Mouse (Mus musculus): ENCODE results near the gene Csgalnact2. TPM values are rescaled to one million over a fixed set of nuclear protein-coding genes. Genes with fewer than 3 reads are reported as not detected.

Gene Csgalnact2
- polyA plus RNA-seq, 1 experiment = 12.5 TPM

DNA sequence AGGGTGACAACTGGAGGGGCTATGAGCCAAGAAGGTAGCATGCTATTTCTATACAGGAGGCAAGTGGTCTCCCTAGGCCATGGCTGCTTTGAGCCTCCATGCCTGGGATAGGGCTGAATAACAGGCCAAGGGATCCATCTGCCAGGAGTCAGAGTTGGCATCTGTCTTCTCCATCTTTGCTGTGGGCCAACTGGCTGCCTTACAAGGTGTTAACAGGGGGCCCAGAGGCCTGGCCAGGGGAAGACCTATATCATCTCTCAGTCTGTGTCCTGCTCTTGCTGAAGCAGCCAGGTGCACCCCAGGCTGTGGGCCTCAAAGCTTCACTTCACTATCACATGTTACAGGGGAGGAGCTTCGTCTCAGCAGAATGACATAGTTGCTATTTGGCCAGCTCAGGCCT is 66.8 kb downstream of the Csgalnact2 start:
- Histone ChIP-seq H3K4me3 (ENCODE audit: insufficient read depth, low read depth, low read length) (no peak overlapping the region), H3K27ac (replicated peaks; ENCODE audit: low read depth, low read length) (no peak overlapping the region), H3K4me1 (ENCODE audit: control insufficient read depth, insufficient read depth, insufficient read length, low read length) (no peaks in the 10 kb centered on the region)

DNA sequence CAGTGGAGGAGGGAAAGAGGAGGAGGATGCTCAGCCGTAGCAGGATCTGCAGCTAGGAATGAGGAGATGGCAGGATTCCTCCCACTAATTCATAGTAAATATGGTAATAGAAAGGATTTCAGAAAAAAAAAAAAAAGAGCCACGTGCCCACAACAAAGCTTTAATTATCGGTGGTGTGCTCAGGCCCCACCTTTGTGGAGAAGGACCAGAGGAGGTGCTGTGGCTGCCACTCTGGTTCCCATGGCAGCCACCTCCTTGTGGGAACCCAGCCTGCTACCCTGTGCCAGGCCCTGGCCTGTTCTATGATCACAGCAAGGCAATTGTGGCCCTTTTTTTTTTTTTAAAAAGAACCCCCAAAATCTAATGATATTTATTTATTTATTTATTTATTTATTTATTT is 67.5 kb downstream of the Csgalnact2 start:
- Histone ChIP-seq H3K27ac (replicated peaks; ENCODE audit: low read depth, low read length) (no peak overlapping the region), H3K4me1 (ENCODE audit: control insufficient read depth, insufficient read depth, insufficient read length, low read length) (no peaks in the 10 kb centered on the region), H3K4me3 (ENCODE audit: insufficient read depth, low read depth, low read length) (no peak overlapping the region)

DNA sequence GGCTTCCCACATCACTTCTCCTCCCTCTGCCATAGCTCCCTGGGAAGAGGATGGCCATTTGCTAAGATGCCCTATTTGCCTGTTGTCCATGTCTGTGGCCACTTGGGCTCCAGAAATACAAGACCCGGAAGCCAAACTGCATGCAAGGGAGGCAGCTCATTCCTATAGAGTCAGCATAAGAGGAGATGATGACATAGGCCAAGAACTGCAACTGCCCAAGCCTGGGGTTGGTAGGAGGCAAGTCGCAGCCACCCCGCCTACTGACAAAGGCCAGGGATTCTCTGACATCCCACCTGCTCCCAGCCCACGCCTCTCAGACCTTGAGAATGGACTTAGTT is 68.0 kb downstream of the Csgalnact2 start:
- no peak overlapping the region for H3K4me3 ChIP-seq (ENCODE audit: insufficient read depth, low read depth, low read length)
- no peaks in the 10 kb centered on the region; the same call in 1 of the 2 replicates for H3K4me1 ChIP-seq (ENCODE audit: control insufficient read depth, insufficient read depth, insufficient read length, low read length)
- H3K27ac ChIP-seq (replicated peaks; ENCODE audit: low read depth, low read length) = no peak overlapping the region

DNA sequence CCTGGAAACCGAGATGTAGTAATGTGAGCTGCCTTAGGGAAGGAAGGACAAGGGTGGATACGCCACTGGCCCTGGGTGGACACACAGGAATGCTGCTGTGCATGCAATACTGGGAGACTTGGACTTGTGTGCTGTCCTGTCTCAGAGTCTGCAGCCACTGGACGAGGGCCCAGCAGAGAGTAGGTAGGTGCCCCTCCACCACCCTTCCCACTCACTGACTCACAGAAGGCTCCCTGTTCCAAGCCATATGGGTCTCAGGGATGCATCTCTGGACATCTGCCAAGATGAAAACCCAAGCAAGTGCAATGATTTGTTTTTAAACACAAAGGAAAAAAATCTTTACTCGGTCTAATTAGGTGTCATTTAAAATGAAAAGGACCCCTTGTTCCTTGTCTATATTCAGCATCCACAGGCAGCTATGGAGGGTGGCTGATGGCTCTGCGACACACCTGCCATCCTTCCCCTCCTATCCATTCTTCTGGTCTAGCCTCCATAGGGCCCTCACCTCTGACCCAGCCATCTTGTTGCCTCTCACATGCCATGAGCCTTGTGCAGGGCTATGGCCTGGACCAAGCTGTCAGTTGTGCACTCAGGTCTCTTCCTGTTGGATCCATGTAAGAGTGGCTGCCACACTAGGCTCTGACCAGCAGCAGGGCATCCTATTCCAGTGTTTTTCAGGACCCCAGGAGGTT is 68.5 kb downstream of the Csgalnact2 start:
- H3K4me3 ChIP-seq (ENCODE audit: insufficient read depth, low read depth, low read length) = no peak overlapping the region
- H3K4me1 ChIP-seq (ENCODE audit: control insufficient read depth, insufficient read depth, insufficient read length, low read length) = no peaks in the 10 kb centered on the region; the same call in 1 of the 2 replicates
- no peak overlapping the region for H3K27ac ChIP-seq (replicated peaks; ENCODE audit: low read depth, low read length)

DNA sequence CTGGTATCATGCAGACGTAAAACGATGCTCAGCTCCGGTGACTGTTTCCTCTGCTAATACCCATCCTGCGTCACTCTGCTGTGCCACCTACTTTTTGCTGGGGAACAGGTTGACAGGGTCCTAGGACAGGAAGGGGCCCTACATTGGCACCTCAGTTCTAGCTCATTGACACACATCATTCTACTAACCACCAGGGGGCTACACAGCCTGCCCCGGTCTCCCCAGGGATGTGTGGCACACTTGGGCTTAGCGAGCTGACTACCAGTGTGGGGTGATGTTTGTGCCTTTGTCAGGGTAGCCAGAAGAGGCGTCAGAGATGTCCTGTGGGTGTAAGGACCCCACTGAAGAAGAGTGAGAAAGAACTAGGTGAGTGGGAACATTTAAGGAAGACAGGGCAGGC is 71.2 kb downstream of the Csgalnact2 start:
- Histone ChIP-seq H3K27ac (replicated peaks; ENCODE audit: low read depth, low read length) (no peak overlapping the region), H3K4me3 (ENCODE audit: insufficient read depth, low read depth, low read length) (no peak overlapping the region), H3K4me1 (ENCODE audit: control insufficient read depth, insufficient read depth, insufficient read length, low read length) (no peaks in the 10 kb centered on the region; the same call in 1 of the 2 replicates)

DNA sequence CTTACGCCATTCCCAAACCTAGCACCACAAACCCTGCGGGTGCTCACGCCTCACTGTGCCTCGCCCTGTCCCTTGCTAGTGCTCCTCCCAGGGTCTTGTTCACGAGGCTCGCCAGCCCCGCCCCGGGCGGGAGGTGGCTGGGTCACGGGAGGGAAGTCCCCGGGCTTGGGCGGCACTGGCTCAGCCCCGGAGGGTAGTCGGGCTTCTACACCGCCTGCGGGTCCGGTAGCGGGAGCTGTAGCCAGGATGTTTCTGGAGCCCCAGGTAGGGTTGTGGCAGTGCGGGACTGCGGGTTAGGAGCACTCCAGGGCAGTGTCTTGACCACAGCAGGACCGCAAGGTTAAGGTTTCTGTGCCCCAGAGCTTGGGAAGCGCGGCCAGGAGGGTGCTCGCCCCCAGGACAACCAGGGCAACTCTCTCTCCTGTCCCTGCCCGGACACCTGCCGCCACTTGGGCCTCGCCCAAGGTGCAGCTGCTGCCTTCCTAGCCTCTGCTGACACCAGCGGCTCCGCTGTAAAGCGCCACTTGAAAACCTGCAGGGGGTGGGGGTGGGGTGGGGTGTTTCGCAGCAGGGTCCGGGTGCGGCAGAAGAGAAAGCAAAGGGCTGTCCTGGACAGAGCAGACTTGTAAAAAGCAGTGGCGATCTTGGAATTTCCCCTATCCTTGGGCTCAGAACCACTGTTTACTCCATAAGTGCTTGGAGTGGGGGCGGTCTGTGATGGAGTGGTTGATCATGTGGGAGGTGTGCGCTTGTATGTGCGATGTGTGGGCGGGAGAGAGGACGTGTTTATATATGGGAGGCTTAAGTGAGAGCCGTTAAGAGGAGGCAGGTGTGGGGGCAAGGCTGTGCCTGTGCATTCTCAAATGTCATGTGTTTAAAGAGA is 72.5 kb downstream of the Csgalnact2 start:
- Histone ChIP-seq H3K4me3 (ENCODE audit: insufficient read depth, low read depth, low read length) (peak overlapping the region; percentile 53), H3K27ac (replicated peaks; ENCODE audit: low read depth, low read length) (no peak overlapping the region), H3K4me1 (ENCODE audit: control insufficient read depth, insufficient read depth, insufficient read length, low read length) (no peaks in the 10 kb centered on the region; the same call in 1 of the 2 replicates)

DNA sequence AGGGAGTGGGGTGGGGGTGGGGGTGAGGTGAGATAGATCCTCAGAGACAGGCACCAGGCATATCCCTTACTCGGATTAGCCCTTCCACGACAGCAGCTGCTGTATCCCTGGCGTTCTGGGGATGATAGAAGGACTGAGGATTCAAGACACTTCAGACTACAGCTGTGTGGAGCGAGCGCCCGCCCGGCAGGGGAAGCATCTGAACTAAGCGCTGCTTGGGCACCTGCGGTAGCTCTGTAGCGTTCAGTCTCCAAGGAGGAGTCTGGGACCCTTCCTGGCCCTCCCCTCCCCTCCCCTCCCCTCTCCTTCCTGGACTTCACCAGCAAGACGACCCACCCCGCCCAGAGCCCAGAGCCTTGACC is 73.1 kb downstream of the Csgalnact2 start:
- Histone ChIP-seq H3K4me1 (ENCODE audit: control insufficient read depth, insufficient read depth, insufficient read length, low read length) (no peaks in the 10 kb centered on the region; the same call in 1 of the 2 replicates), H3K4me3 (ENCODE audit: insufficient read depth, low read depth, low read length) (peak overlapping the region; percentile 53), H3K27ac (replicated peaks; ENCODE audit: low read depth, low read length) (no peak overlapping the region)

DNA sequence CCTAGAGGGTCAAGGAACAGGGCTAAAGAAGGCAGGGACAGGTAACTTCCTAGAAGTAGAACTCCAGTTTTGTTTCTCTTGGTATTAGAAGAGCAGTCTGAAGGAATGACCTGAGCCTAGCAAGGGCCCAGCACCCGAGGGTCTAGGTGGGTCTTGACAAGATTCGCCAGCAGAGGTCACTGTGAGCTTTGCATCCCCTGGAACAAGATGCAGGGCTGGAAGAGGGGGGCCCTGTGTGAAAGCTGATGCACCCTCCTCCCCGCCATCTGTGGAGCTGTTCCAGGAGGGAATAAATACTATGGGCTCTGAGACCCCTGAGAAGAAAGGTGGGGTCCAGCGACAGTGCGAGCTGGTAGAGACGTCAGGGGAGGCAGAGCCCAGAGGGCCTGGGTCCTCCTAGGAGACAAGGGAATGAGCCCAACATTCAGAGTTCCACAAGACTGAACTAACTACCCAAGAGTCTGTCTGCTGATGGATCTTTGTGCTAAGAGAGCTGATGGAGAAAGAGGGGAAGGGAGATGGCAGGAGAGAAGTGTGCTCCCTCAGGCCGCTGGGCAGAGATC is 73.9 kb downstream of the Csgalnact2 start:
- Histone ChIP-seq H3K4me3 (ENCODE audit: insufficient read depth, low read depth, low read length) (no peak overlapping the region), H3K27ac (replicated peaks; ENCODE audit: low read depth, low read length) (no peak overlapping the region)

DNA sequence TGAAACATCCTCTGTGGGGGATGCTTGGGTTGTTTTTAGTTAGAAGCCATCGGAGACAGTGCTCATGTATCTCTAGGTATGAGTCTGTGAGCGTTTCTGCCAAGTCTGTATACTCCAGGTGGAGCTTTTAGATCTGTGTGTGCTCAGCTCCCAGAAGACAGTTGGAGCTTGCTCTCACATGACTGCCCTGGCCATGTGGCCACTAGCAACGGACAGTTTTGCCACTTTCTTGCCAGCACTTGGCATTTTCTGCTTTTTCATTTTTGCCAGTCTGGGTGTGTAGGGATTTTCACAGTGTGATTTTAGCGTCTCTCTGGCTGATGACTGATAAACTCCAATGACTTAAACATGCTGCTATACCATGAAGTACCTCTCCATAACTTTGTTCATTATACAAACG is 75.7 kb downstream of the Csgalnact2 start:
- Histone ChIP-seq H3K27ac (replicated peaks; ENCODE audit: low read depth, low read length) (no peak overlapping the region), H3K4me1 (ENCODE audit: control insufficient read depth, insufficient read depth, insufficient read length, low read length) (no peaks in the 10 kb centered on the region; the same call in 1 of the 2 replicates), H3K4me3 (ENCODE audit: insufficient read depth, low read depth, low read length) (no peak overlapping the region)

More for the DNA sequence above, 73.9 kb downstream of the Csgalnact2 start:
- no peaks in the 10 kb centered on the region; the same call in 1 of the 2 replicates for H3K4me1 ChIP-seq (ENCODE audit: control insufficient read depth, insufficient read depth, insufficient read length, low read length)

DNA sequence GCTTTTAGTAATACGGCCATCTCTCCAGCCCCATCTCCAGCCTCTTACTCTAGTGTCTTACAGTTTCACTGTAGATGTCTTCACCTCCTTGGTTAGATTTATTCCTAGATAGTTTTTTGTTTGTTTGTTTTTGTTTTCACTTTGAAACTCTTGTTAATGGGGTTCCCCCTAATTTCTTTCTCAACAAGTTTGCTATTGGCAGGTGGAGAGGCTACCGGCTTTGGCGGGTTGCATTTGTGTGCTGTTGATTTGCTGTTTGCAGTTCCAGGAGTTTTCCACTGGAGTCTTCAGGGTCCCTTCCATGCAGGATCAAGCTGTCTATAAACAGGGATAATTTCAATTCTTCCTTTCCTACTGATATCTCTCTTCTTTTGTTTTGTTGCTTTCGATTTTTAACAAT is 77.7 kb downstream of the Csgalnact2 start:
- Histone ChIP-seq H3K27ac (replicated peaks; ENCODE audit: low read depth, low read length) (no peak overlapping the region), H3K4me3 (ENCODE audit: insufficient read depth, low read depth, low read length) (no peak overlapping the region), H3K4me1 (ENCODE audit: control insufficient read depth, insufficient read depth, insufficient read length, low read length) (no peaks in the 10 kb centered on the region; the same call in 1 of the 2 replicates)

Other genes with a start within 250 kb of the Csgalnact2 start
- gene Hnrnpf, start 238.8 kb downstream of the Csgalnact2 start, polyA plus RNA-seq (2012; ENCODE audit: insufficient read depth, insufficient read length, missing spikeins) = 147 and 185 TPM in 2 replicates
- not detected in 2 replicates for gene Fxyd4, start 201.4 kb downstream of the Csgalnact2 start, polyA plus RNA-seq (2012; ENCODE audit: insufficient read depth, insufficient read length, missing spikeins)
- not detected in 2 replicates for gene Rasgef1a, start 127.7 kb downstream of the Csgalnact2 start, polyA plus RNA-seq (2012; ENCODE audit: insufficient read depth, insufficient read length, missing spikeins)
- gene Ret, start 58.6 kb upstream of the Csgalnact2 start, polyA plus RNA-seq (2012; ENCODE audit: insufficient read depth, insufficient read length, missing spikeins) = 0.59 and 1.8 TPM in 2 replicates